Mouse (Mus musculus) liver, adult 2 months (tissue): ENCODE results near the gene Ganab. TPM values are rescaled to one million over a fixed set of nuclear protein-coding genes. Genes with fewer than 3 reads are reported as not detected.

ENCODE experiments used
- DNase-seq: peaks from one replicate; pipeline ENCODE4 v3.0.0-alpha.2; 2011; ENCODE audit warnings: low read depth, low spot score; ENCODE audit errors: extremely low read depth
- H3K27ac ChIP-seq: fragments of 200-500 bp; replicated peaks from 2 replicates; pipeline ENCODE4 v1.5.1; 2012; ENCODE audit warnings: low read depth, mild to moderate bottlenecking, control low read depth, inconsistent platforms, low read length; ENCODE audit not compliant: insufficient read depth
- H3K27me3 ChIP-seq: fragments of 200-500 bp; 2 replicates; pipeline ENCODE4 v1.6.1; 2012; ENCODE audit warnings: mild to moderate bottlenecking, moderate library complexity, low read length, inconsistent platforms; ENCODE audit not compliant: control insufficient read depth, insufficient read depth
- H3K36me3 ChIP-seq: fragments of 200-500 bp; 2 replicates; pipeline ENCODE4 v1.6.1; 2012; ENCODE audit warnings: low read length, inconsistent platforms; ENCODE audit not compliant: control insufficient read depth, insufficient read depth
- H3K4me1 ChIP-seq: fragments of 200-500 bp; 2 replicates; pipeline ENCODE4 v1.6.1; 2011; ENCODE audit warnings: low read length; ENCODE audit not compliant: control insufficient read depth, insufficient read depth
- H3K4me3 ChIP-seq: fragments of 200-500 bp; 2 replicates; pipeline ENCODE4 v1.5.1; 2011; ENCODE audit warnings: low read depth, mild to moderate bottlenecking, control low read depth, low read length, moderate library complexity; ENCODE audit not compliant: insufficient read depth
- H3K79me2 ChIP-seq: fragments of 200-500 bp; 2 replicates; pipeline ENCODE4 v1.6.1; 2012; ENCODE audit warnings: inconsistent platforms, mild to moderate bottlenecking, low read length, moderate library complexity; ENCODE audit not compliant: control insufficient read depth, insufficient read depth
- H3K9ac ChIP-seq: fragments of 200-500 bp; 2 replicates; pipeline ENCODE4 v1.6.1; 2012; ENCODE audit warnings: low read depth, mild to moderate bottlenecking, control low read depth, inconsistent platforms, low read length
- CTCF ChIP-seq: fragments of 200-500 bp; IDR thresholded peaks from 2 replicates; pipeline ENCODE4 v1.5.1; 2011; ENCODE audit warnings: low read depth, low read length, control low read depth
- POLR2A ChIP-seq: fragments of 200-500 bp; IDR thresholded peaks from 2 replicates; pipeline ENCODE4 v1.6.1; 2011; ENCODE audit warnings: low read length, control low read depth; ENCODE audit not compliant: insufficient read depth; ENCODE audit errors: extremely low read depth
- WGBS: fragments of 180-500 bp; shearing (Covaris S2); methylation state at CpG from one replicate; pipeline ENCODE4 v1.1.7; 2018; 5-methylcytosine and 5-hydroxymethylcytosine counted together
- polyA plus RNA-seq: library from polyadenylated mRNA; depleted of rRNA; stranded (reverse); fragments of >200 nt; gene quantifications from 2 replicates; pipeline ENCODE4 v1.2.3, GENCODE M21; 2012
- total RNA-seq: library from RNA; depleted of rRNA; stranded (reverse); fragments of >200 nt; gene quantifications from 2 replicates; pipeline ENCODE4 v1.2.3, GENCODE M21; 2014

Ganab gene
- total and polyA plus RNA-seq, 2 experiments = 111 to 140 TPM

GRCm38 (mm10) chr19:8920836-8921291, 23.0 kb downstream of the Ganab start:
- under 1% methylated on average over 6 of the region's 6 CpGs for WGBS
- Histone ChIP-seq H3K4me1 (peaks cover 4% of the 10 kb centered on the region; the same call in 1 of the 2 replicates), H3K9ac (peak overlapping the region; percentile 87), H3K36me3 (peaks cover 12% of the 10 kb centered on the region), H3K79me2 (peaks cover 4% of the 10 kb centered on the region; the same call in 1 of the 2 replicates), H3K4me3 (peak overlapping the region; percentile 87), H3K27me3 (no peaks in the 10 kb centered on the region), H3K27ac (peak overlapping the region; percentile 81)
- DNase-seq = peak; percentile 76
- TF ChIP-seq CTCF (no peak), POLR2A (no peak)

GRCm38 (mm10) chr19:8921741-8922140, 23.9 kb downstream of the Ganab start:
- Histone ChIP-seq H3K27ac (0 out of 2 replicates have a peak overlapping the region, but pooled peaks have one; percentile 2), H3K9ac (peak overlapping the region; percentile 10; the same call in 1 of the 2 replicates), H3K79me2 (peaks cover 4% of the 10 kb centered on the region; the same call in 1 of the 2 replicates), H3K4me1 (peaks cover 4% of the 10 kb centered on the region; the same call in 1 of the 2 replicates), H3K36me3 (peaks cover 7% of the 10 kb centered on the region; the same call in 1 of the 2 replicates), H3K27me3 (no peaks in the 10 kb centered on the region), H3K4me3 (peak overlapping the region; percentile 27; the same call in 1 of the 2 replicates)
- no peak for TF ChIP-seq POLR2A
- WGBS = 24% methylated on average over 9 of the region's 9 CpGs
- DNase-seq = no peak

- WGBS = 86% methylated on average over 2 of the region's 2 CpGs
- no peak for TF ChIP-seq CTCF
- no peak for DNase-seq
- H3K4me3 ChIP-seq = no peak overlapping the region
- H3K27me3 ChIP-seq = no peaks in the 10 kb centered on the region
- H3K36me3 ChIP-seq = peaks cover 5% of the 10 kb centered on the region; the same call in 1 of the 2 replicates
- peaks cover 4% of the 10 kb centered on the region; the same call in 1 of the 2 replicates for H3K79me2 ChIP-seq
- H3K4me1 ChIP-seq = peaks cover 10% of the 10 kb centered on the region
- H3K9ac ChIP-seq = no peak overlapping the region
- H3K27ac ChIP-seq = no peak overlapping the region
Measured at GRCm38 (mm10) chr19:8926766-8927165, 28.9 kb downstream of the Ganab start.

- Histone ChIP-seq H3K4me1 (peaks cover 9% of the 10 kb centered on the region), H3K4me3 (no peak overlapping the region), H3K27ac (no peak overlapping the region), H3K79me2 (no peaks in the 10 kb centered on the region), H3K27me3 (no peaks in the 10 kb centered on the region), H3K9ac (no peak overlapping the region), H3K36me3 (peaks cover 3% of the 10 kb centered on the region; the same call in 1 of the 2 replicates)
- 93% methylated on average over 12 of the region's 12 CpGs for WGBS
- DNase-seq = no peak
- TF ChIP-seq POLR2A = no peak
Measured at GRCm38 (mm10) chr19:8927891-8928525, 30.1 kb downstream of the Ganab start.

- H3K36me3 ChIP-seq = peaks cover 8% of the 10 kb centered on the region; the same call in 1 of the 2 replicates
- H3K4me1 ChIP-seq = peaks cover 9% of the 10 kb centered on the region
- TF ChIP-seq POLR2A (no peak), CTCF (no peak)
- H3K79me2 ChIP-seq = no peaks in the 10 kb centered on the region
- H3K9ac ChIP-seq = peak overlapping the region; percentile 6; the same call in 1 of the 2 replicates
- peak overlapping the region; percentile 43 for H3K27ac ChIP-seq
- DNase-seq = no peak
- H3K4me3 ChIP-seq = peak overlapping the region; percentile 82; the same call in 1 of the 2 replicates
- WGBS = 28% methylated on average over 16 of the region's 16 CpGs
- no peaks in the 10 kb centered on the region for H3K27me3 ChIP-seq
Measured at GRCm38 (mm10) chr19:8928689-8929223, 30.9 kb downstream of the Ganab start.
